Mouse (Mus musculus) liver, embryonic 11.5 days (tissue): ENCODE results near the gene Odf3l1. TPM values are rescaled to one million over a fixed set of nuclear protein-coding genes. Genes with fewer than 3 reads are reported as not detected.

Experiments used
- ATAC-seq: fragments of 200-750 bp; cut with Nextera tagmentation; replicated peaks from 2 replicates; pipeline ENCODE4 v1.8.0; 2017; ENCODE audit warnings: moderate number of reproducible peaks, mild to moderate bottlenecking, moderate TSS enrichment, moderate library complexity; ENCODE audit not compliant: low FRiP score
- DNase-seq: peaks from one replicate; pipeline ENCODE4 v3.0.0-alpha.2; 2017; ENCODE audit warnings: low spot score
- H3K27ac ChIP-seq: fragments of 300-500 bp; sonication (generic); 2 replicates; pipeline ENCODE4 v1.5.1; 2014; ENCODE audit warnings: mild to moderate bottlenecking, low read depth, low read length, control low read depth
- H3K27me3 ChIP-seq: fragments of 300-500 bp; sonication (generic); replicated peaks from 2 replicates; pipeline ENCODE4 v1.6.1; 2014; ENCODE audit warnings: low read length, mixed read lengths; ENCODE audit not compliant: control insufficient read depth, insufficient read depth
- H3K36me3 ChIP-seq: fragments of 300-500 bp; sonication (generic); 2 replicates; pipeline ENCODE4 v1.6.1; 2014; ENCODE audit warnings: mild to moderate bottlenecking, low read length, moderate library complexity, mixed read lengths; ENCODE audit not compliant: control insufficient read depth, insufficient read depth
- H3K4me1 ChIP-seq: fragments of 300-500 bp; sonication (generic); replicated peaks from 2 replicates; pipeline ENCODE4 v1.6.1; 2014; ENCODE audit warnings: low read length, mixed read lengths; ENCODE audit not compliant: control insufficient read depth, insufficient read depth
- H3K4me2 ChIP-seq: fragments of 300-500 bp; sonication (generic); 2 replicates; pipeline ENCODE4 v1.6.1; 2014; ENCODE audit warnings: mild to moderate bottlenecking, control low read depth, moderate library complexity
- H3K4me3 ChIP-seq: fragments of 300-500 bp; sonication (generic); 2 replicates; pipeline ENCODE4 v1.5.1; 2014; ENCODE audit warnings: low read depth, low read length, control low read depth
- H3K9ac ChIP-seq: fragments of 300-500 bp; sonication (generic); 2 replicates; pipeline ENCODE4 v1.6.1; 2014; ENCODE audit warnings: low read depth, low read length, control low read depth
- H3K9me3 ChIP-seq: fragments of 300-500 bp; sonication (generic); 2 replicates; pipeline ENCODE4 v1.6.1; 2016; ENCODE audit warnings: low read length, inconsistent platforms, mixed read lengths; ENCODE audit not compliant: control insufficient read depth
- WGBS: fragments of 180-500 bp; shearing (Covaris S2); extraction: QIAGEN DNeasy Blood & Tissue Kit; methylation state at CpG from one replicate; pipeline ENCODE4 v1.1.7; 2014; 5-methylcytosine and 5-hydroxymethylcytosine counted together
- polyA plus RNA-seq: library from polyadenylated mRNA; unstranded; fragments of >200 nt; fragmentation: Nextera tagmentation; extraction: Ambion mirVana; gene quantifications from 2 replicates; pipeline ENCODE4 v1.2.1, GENCODE M21; 2014

Odf3l1 gene
- polyA plus RNA-seq, 1 experiment from 2014 or later, result not detected

DNA sequence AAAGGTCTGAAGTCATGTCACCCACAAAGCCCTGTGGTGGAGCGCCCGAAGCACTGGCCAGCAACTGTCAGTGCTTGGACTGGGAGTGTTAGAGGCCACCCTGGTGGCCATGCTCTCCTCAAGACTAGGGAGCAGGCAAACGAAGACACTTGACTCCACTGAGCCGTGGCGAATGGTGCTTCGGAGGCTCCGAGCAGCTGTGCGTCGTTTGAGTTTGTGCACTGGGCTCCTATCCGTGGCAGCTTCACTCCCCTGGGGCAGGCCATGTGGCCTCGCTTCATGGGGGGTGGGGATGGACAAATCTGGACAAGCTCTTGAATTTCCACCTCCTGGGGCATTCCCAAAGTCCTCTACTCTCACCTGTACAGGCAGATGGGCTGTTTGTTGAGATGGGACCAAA, 34.9 kb upstream of the Odf3l1 start:
- no peaks in the 10 kb centered on the region for H3K36me3 ChIP-seq
- DNase-seq, result no peak
- ATAC-seq, result no peak
- H3K27ac ChIP-seq, result no peak overlapping the region
- no peak overlapping the region for H3K9ac ChIP-seq
- H3K27me3 ChIP-seq, result no peaks in the 10 kb centered on the region; the same call in 1 of the 2 replicates
- H3K9me3 ChIP-seq, result no peaks in the 10 kb centered on the region
- H3K4me3 ChIP-seq, result no peak overlapping the region
- no peaks in the 10 kb centered on the region for H3K4me1 ChIP-seq
- 82% methylated on average over 11 of the region's 11 CpGs for WGBS
- no peak overlapping the region for H3K4me2 ChIP-seq

DNA sequence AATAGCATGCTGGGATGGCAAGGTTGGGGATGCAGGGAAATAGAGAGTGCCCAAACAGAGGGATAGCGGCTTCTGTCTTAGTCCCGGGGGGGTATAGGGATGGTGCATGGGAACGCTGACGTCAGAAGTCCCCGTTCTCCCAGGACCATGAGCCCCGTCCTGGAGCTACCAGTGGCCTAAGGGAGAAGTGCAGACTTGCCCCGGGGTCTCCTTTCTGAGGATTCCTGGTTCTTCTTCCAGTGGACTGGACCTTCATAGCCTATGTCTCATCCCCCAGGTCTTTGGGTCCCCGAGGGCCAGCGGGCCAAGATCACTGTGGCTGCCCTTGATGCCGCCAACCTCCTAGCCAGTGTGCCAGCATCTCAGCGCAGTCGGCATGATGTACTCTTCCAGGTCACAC, 32.3 kb upstream of the Odf3l1 start:
- Histone ChIP-seq H3K4me3 (no peak overlapping the region), H3K4me2 (no peak overlapping the region), H3K36me3 (no peaks in the 10 kb centered on the region), H3K9me3 (no peaks in the 10 kb centered on the region), H3K27ac (no peak overlapping the region), H3K27me3 (no peaks in the 10 kb centered on the region; the same call in 1 of the 2 replicates), H3K4me1 (no peaks in the 10 kb centered on the region), H3K9ac (no peak overlapping the region)
- 88% methylated on average over 12 of the region's 12 CpGs for WGBS
- DNase-seq (no peak), ATAC-seq (no peak)

DNA sequence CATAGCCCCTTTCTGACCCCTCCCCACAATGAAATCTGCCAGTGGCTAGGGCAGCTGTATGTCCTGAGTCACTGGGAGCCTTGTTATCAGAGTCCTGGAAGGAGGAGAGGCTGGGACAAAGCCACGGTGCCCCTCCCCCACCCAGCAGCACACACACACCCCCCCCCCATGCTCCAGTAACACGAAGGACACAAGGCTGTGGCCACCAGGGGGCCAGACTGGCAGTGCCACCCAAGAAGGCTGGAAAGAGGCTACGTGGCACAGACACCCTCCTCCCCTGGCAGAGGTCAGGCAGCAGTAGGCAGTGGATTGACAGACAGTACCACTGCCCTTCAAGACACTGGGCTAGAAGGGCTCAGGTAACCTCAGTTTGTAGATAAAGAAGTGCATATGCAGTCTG, 29.5 kb upstream of the Odf3l1 start:
- no peaks in the 10 kb centered on the region; the same call in 1 of the 2 replicates for H3K27me3 ChIP-seq
- H3K9me3 ChIP-seq, result no peaks in the 10 kb centered on the region
- ATAC-seq, result no peak
- no peak for DNase-seq
- H3K4me3 ChIP-seq, result no peak overlapping the region
- no peak overlapping the region for H3K4me2 ChIP-seq
- no peak overlapping the region for H3K27ac ChIP-seq
- H3K4me1 ChIP-seq, result 0 out of 2 replicates have a peak, but pooled peaks cover 6% of the 10 kb centered on the region
- H3K9ac ChIP-seq, result no peak overlapping the region
- no peaks in the 10 kb centered on the region for H3K36me3 ChIP-seq
- 19% methylated on average over 3 of the region's 3 CpGs for WGBS

DNA sequence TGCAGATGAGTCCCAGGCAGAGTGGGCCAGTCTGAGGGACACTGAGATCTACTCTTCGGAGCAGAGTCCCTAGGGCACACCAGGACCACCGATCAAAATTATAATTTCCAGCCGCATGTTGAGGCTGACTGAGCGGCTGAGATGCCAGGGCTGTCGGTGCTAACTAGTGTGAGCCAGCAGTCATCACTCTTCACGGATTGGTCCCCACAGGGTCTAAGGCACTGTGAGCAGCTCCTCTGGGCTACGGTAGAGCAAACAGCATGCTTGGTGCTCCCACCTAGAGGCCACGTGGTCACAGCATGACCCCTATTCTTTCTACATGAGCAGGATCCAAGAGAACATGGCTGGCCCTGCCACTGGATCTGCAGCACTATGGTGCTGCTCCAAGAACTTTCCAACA, 28.8 kb upstream of the Odf3l1 start:
- H3K9ac ChIP-seq, result no peak overlapping the region
- WGBS, result 74% methylated on average over 8 of the region's 8 CpGs
- H3K27ac ChIP-seq, result no peak overlapping the region

DNA sequence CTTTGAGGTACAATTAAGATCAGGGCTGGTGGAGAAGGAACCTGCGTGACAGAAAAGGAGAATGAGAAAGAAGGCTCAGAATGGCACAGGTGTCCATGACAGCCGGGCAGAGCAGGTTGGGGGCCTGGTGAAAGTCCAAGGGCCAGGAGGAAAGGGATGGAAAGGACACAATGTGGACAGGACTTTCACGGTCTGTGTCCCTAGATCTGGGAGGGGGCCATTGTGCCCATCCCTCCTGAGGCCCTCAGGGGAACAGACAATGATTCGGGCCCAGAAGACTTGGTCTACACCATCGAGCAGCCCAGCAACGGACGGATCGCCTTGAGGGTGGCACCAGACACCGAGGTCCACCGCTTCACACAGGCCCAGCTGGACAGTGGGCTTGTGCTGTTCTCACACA, 27.6 kb upstream of the Odf3l1 start:
- Histone ChIP-seq H3K27ac (no peak overlapping the region), H3K4me2 (no peak overlapping the region), H3K9ac (peak overlapping the region; percentile 22; the same call in 1 of the 2 replicates), H3K36me3 (no peaks in the 10 kb centered on the region; the same call in 1 of the 2 replicates), H3K27me3 (no peaks in the 10 kb centered on the region; the same call in 1 of the 2 replicates), H3K4me1 (0 out of 2 replicates have a peak, but pooled peaks cover 6% of the 10 kb centered on the region), H3K9me3 (no peaks in the 10 kb centered on the region), H3K4me3 (no peak overlapping the region)
- ATAC-seq (no peak), DNase-seq (no peak)
- WGBS, result 88% methylated on average over 10 of the region's 10 CpGs

More for the DNA sequence above, 28.8 kb upstream of the Odf3l1 start:
- Histone ChIP-seq H3K36me3 (no peaks in the 10 kb centered on the region), H3K4me1 (0 out of 2 replicates have a peak, but pooled peaks cover 6% of the 10 kb centered on the region), H3K4me3 (no peak overlapping the region), H3K4me2 (no peak overlapping the region), H3K27me3 (no peaks in the 10 kb centered on the region; the same call in 1 of the 2 replicates), H3K9me3 (no peaks in the 10 kb centered on the region)
- ATAC-seq (no peak), DNase-seq (no peak)

DNA sequence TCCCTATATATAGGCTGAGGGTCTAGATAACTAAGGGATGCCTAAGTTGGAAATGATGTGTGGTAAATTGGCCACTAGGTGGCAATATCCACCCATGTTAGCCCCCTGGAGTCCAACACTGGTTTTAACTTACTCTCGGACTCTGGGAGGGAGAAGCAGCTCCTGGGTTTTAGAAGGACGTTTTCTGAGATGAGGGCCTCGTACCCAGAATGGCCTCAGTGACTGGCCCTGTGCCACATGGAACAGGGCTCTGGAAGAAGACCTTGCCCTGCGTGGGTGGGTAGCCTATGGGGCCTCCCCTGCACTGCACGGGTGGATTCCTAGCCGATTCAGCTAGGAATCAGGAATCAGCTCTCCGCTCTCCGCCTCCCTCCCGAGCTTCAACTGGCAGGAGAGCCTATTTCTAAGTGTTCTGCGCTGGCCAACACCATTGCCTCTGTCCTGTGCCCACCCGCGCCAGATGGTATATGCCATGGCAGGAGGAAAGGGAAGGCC, 27.1 kb upstream of the Odf3l1 start:
- Histone ChIP-seq H3K4me2 (peak overlapping the region; percentile 50), H3K9me3 (no peaks in the 10 kb centered on the region), H3K27ac (no peak overlapping the region), H3K4me3 (no peak overlapping the region), H3K27me3 (no peaks in the 10 kb centered on the region), H3K36me3 (no peaks in the 10 kb centered on the region; the same call in 1 of the 2 replicates), H3K9ac (peak overlapping the region; percentile 22; the same call in 1 of the 2 replicates), H3K4me1 (0 out of 2 replicates have a peak, but pooled peaks cover 6% of the 10 kb centered on the region)
- ATAC-seq, result no peak; the same call in 1 of the 2 replicates
- DNase-seq, result peak; percentile 64
- 38% methylated on average over 12 of the region's 12 CpGs for WGBS

DNA sequence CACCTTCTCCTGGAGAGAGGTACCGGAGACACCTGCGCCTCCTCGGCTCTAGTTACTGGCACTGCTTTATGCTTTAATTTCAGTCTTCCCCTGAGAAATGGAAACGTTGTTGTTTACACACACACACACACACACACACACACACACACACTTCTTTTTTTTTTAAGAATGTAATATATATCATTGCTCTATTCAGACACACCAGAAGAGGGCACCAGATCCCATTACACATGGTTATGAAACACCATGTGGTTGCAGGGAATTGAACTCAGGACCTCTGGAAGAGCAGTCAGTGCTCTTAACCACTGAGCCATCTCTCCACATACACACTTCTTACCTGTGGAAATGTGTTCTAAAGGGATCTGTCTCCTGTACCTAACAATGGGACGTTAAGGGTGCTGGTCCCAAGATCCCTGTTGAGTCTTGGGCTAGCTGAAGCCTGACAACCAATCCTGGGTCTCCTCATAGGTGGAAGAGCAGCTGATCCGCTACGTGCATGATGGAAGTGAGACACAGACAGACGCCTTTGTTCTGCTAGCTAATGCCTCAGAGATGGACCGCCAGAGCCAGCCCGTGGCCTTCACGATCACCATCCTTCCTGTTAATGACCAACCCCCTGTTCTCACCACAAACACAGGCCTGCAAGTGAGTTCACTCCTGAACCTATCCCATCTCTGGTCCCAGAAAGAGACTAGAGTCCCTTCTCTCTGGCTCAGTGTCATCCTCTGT, 26.2 kb upstream of the Odf3l1 start:
- H3K9me3 ChIP-seq, result no peaks in the 10 kb centered on the region
- no peak overlapping the region for H3K4me3 ChIP-seq
- H3K4me1 ChIP-seq, result 0 out of 2 replicates have a peak, but pooled peaks cover 6% of the 10 kb centered on the region
- no peak overlapping the region; the same call in 1 of the 2 replicates for H3K4me2 ChIP-seq
- H3K36me3 ChIP-seq, result no peaks in the 10 kb centered on the region; the same call in 1 of the 2 replicates
- WGBS, result 68% methylated on average over 11 of the region's 11 CpGs
- no peak for ATAC-seq
- H3K27me3 ChIP-seq, result no peaks in the 10 kb centered on the region
- H3K9ac ChIP-seq, result no peak overlapping the region
- H3K27ac ChIP-seq, result no peak overlapping the region
- DNase-seq, result no peak

DNA sequence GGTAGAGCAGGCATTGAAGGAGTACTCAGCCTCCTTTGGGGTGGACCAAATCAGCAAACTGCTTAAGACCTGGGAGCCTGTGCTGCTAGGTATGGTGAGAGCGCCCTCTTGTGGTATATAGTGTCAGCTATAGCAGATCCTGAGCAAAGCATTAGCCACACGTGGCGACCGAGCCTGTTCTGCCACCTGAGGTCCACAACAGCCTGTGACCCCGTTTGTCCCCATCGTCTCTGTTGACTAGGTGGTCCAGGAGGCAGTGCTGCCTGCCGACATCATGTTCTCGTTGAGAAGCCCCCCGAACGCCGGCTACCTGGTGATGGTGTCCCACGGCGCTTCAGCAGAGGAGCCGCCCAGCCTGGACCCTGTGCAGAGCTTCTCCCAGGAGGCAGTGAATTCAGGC, 25.3 kb upstream of the Odf3l1 start:
- Histone ChIP-seq H3K4me3 (peak overlapping the region; percentile 28), H3K9me3 (no peaks in the 10 kb centered on the region), H3K9ac (peak overlapping the region; percentile 34; the same call in 1 of the 2 replicates), H3K4me2 (peak overlapping the region; percentile 65), H3K27ac (no peak overlapping the region), H3K36me3 (no peaks in the 10 kb centered on the region; the same call in 1 of the 2 replicates), H3K27me3 (no peaks in the 10 kb centered on the region), H3K4me1 (0 out of 2 replicates have a peak, but pooled peaks cover 6% of the 10 kb centered on the region)
- 6% methylated on average over 14 of the region's 14 CpGs for WGBS
- ATAC-seq (0 out of 2 replicates have a peak, but pooled peaks have one; percentile 51), DNase-seq (peak; percentile 56)
